Comparison of ENCODE assay signal across 12 mouse cellular contexts in the genomic region with DNA sequence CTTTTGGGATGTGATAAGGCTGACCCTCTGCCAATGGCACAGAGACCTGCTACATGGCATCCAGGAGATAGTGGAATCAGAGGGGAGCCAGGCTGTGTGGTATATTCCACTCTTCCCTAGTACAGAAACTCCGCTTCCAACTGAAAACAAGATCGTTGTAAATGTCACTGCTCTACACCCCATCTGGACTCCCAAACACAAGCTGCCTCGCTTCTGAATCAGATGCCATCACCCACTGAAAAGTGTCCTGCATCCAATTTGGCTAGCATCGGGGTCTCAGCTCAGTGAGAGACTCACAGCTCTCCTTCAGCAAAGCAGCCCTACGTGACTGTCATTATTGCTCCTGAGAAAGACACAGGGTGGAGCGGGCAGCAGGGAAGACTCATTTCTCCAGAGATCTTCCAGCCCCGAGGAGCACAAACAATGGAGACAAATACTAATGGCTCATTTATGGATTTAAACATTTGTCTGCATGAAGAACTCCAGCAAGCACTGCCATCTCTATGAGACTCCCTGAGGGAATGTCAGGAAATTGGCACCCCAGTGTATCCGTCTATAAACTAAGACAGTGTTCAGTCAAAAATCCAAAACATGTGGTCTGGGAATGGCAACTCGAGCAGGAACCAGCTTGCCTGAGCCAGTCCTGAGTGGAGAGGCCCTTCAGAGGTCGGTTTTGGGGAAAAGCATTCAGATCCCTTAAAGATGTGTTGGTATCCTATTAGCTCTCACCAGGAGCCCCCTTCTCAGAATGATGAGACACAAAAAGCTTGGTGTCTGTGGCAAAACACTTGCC. TPM values are rescaled to one million over a fixed set of nuclear protein-coding genes. Genes with fewer than 3 reads are reported as not detected.
A peak's percentile ranks its signal among the peaks of the same experiment; 100 is the strongest.
DNase-seq lines count a peak whose midpoint lies in the region; ATAC-seq and TF ChIP-seq lines count a peak whose summit lies in the region.
"Had no signal": no experiment of that assay in that cellular context is flagged by ENCODE, and none has a peak within 500 bp of the region (broad histone marks: within the 10 kb centered on the region; RNA-seq: fewer than 3 reads in every experiment).

No protein-coding gene starts in this region.

- no peaks in the 10 kb centered on the region for H3K27me3 ChIP-seq in forebrain, embryonic 15.5 days
- no peaks in the 10 kb centered on the region for H3K27me3 ChIP-seq in hindbrain, postnatal 0 days (ENCODE audit: insufficient read depth, low read length)

- no peak overlapping the region for H3K4me2 ChIP-seq in forebrain, embryonic 15.5 days (replicated peaks)
- H3K4me2 ChIP-seq in hindbrain, postnatal 0 days (ENCODE audit: low read depth, low read length), result no peak overlapping the region

- no peaks in the 10 kb centered on the region for H3K36me3 ChIP-seq in forebrain, embryonic 15.5 days
- H3K36me3 ChIP-seq in hindbrain, postnatal 0 days (ENCODE audit: insufficient read depth, low read length), result no peaks in the 10 kb centered on the region
- H3K36me3 ChIP-seq: hindbrain, embryonic 10.5 days had no signal

- peak; percentile 26 to 48 for DNase-seq in left cerebral cortex, adult 2 months (ENCODE audit: extremely low spot score in 1 of 2, low spot score in 2 of 2)
- DNase-seq in left cerebral cortex, adult 11 months (ENCODE audit: low spot score), result no peak
- DNase-seq in layer of hippocampus, postnatal 25 days (ENCODE audit: extremely low spot score in 1 of 2, low spot score in 1 of 2), result peak; percentile 49 to 53
- no peak for DNase-seq in hindbrain, postnatal 0 days (ENCODE audit: low spot score)
- no peak for DNase-seq in kidney, postnatal 36 days
- DNase-seq in thymus, postnatal 14 days, result no peak
- DNase-seq: heart, adult 18-20 months; kidney, postnatal 25 days had no signal

- no peak overlapping the region for H3K4me3 ChIP-seq in left cerebral cortex, adult 2 months
- no peak overlapping the region for H3K4me3 ChIP-seq in forebrain, embryonic 15.5 days
- H3K4me3 ChIP-seq in hindbrain, postnatal 0 days (ENCODE audit: low read length), result no peak overlapping the region
- H3K4me3 ChIP-seq: hindbrain, embryonic 10.5 days; megakaryocyte, embryonic 14.5 days had no signal

- intact Hi-C loops in left cerebral cortex, adult 2 months (cut with DNase I), result no loop called here

- 0 out of 2 replicates have a peak, but pooled peaks cover 5% of the 10 kb centered on the region for H3K4me1 ChIP-seq in forebrain, embryonic 15.5 days
- peaks cover 3% of the 10 kb centered on the region; the same call in 1 of the 2 replicates for H3K4me1 ChIP-seq in hindbrain, postnatal 0 days (ENCODE audit: insufficient read depth, low read length)
- H3K4me1 ChIP-seq: hindbrain, embryonic 10.5 days had no signal

- H3K9ac ChIP-seq in forebrain, embryonic 15.5 days (replicated peaks), result no peak overlapping the region
- H3K9ac ChIP-seq in hindbrain, postnatal 0 days (replicated peaks; ENCODE audit: low read length), result no peak overlapping the region

- no peaks in the 10 kb centered on the region for H3K9me3 ChIP-seq in forebrain, embryonic 15.5 days
- no peaks in the 10 kb centered on the region for H3K9me3 ChIP-seq in hindbrain, postnatal 0 days (ENCODE audit: low read length)
- H3K9me3 ChIP-seq: hindbrain, embryonic 10.5 days had no signal

- 66% methylated on average over 10 of the region's 10 CpGs for WGBS in forebrain, embryonic 15.5 days
- 66% methylated on average over 10 of the region's 10 CpGs for WGBS in hindbrain, postnatal 0 days

- TF ChIP-seq CTCF in left cerebral cortex, adult 2 months (IDR thresholded peaks at IDR 0.05), result no peak
- no peak for TF ChIP-seq CTCF in hindbrain, postnatal 0 days (IDR thresholded peaks at IDR 0.05; ENCODE audit: low read depth)

- ATAC-seq in forebrain, embryonic 15.5 days (replicated peaks), result peak; percentile 64; the same call in 1 of the 2 replicates
- ATAC-seq in hindbrain, postnatal 0 days, result no peak

- H3K27ac ChIP-seq in left cerebral cortex, adult 2 months, result peak overlapping the region; percentile 42; the same call in 1 of the 2 replicates
- H3K27ac ChIP-seq in forebrain, embryonic 15.5 days (replicated peaks), result peak overlapping the region; percentile 46; the same call in 1 of the 2 replicates
- no peak overlapping the region for H3K27ac ChIP-seq in hindbrain, postnatal 0 days
- H3K27ac ChIP-seq: hindbrain, embryonic 10.5 days had no signal

RNA-seq across cellular contexts. Expression of a gene that starts 28.3 kb away (rescaled TPM):
- 10 to 100 TPM; 36.8 to 42.2 TPM for total RNA-seq in left cerebral cortex, adult 2 months (2021)
- 0.23 and 0.28 TPM in 2 replicates for polyA plus RNA-seq in forebrain, embryonic 15.5 days (2015; fragmentation: Nextera tagmentation; extraction: Ambion mirVana)
- total RNA-seq in layer of hippocampus, postnatal 25 days (2021), result 10 to 100 TPM; 49.6 to 62.9 TPM
- 0.10 TPM in 1 of 2 replicates, not detected in the other for total RNA-seq in hindbrain, postnatal 0 days (2014; rRNA removed)
- 0.19 and 0.32 TPM in 2 replicates for polyA plus RNA-seq in hindbrain, postnatal 0 days (2015; fragmentation: Nextera tagmentation; extraction: Ambion mirVana)

RNA-seq across cellular contexts. Expression of a gene that starts 36.2 kb away (rescaled TPM):
- not detected for total RNA-seq in left cerebral cortex, adult 2 months (2021)
- not detected in 2 replicates for polyA plus RNA-seq in forebrain, embryonic 15.5 days (2015; fragmentation: Nextera tagmentation; extraction: Ambion mirVana)
- total RNA-seq in layer of hippocampus, postnatal 25 days (2021), result under 1 TPM in 1 of 2 experiments, not detected in 1; 0.12 TPM
- not detected in 2 replicates for total RNA-seq in hindbrain, postnatal 0 days (2014; rRNA removed)
- not detected in 2 replicates for polyA plus RNA-seq in hindbrain, postnatal 0 days (2015; fragmentation: Nextera tagmentation; extraction: Ambion mirVana)
- polyA plus RNA-seq: hindbrain, embryonic 10.5 days; liver, embryonic 16.5 days had no signal

Comparison
In these comparisons a context has a peak if more than half of its experiments do, and no peak if none do; other contexts are left out.
1. DNase-seq: peak in left cerebral cortex, adult 2 months (2 of 2) and layer of hippocampus, postnatal 25 days (2 of 2); none in left cerebral cortex, adult 11 months (single experiment), hindbrain, postnatal 0 days (single experiment), kidney, postnatal 36 days (0 of 2) and thymus, postnatal 14 days (single experiment).
2. RNA of a gene that starts 28.3 kb away (total RNA-seq): 49.6 to 62.9 TPM in layer of hippocampus, postnatal 25 days and 36.8 to 42.2 TPM in left cerebral cortex, adult 2 months; 0.10 TPM in hindbrain, postnatal 0 days; every median in the first group is over 10 times any median in the second.